Mouse (Mus musculus): ENCODE results near the gene Sirt5.

GRCm38 (mm10) chr13:43443706-43444105 is 78.4 kb downstream of the Sirt5 start:
- no peak for TF ChIP-seq MYOD1 (IDR thresholded peaks at IDR 0.05; ENCODE audit: control insufficient read depth in 1 of 3, insufficient read length in 2 of 3, low read depth in 2 of 3)
- no peak for TF ChIP-seq USF1 (IDR thresholded peaks at IDR 0.05; ENCODE audit: low read depth)
- TF ChIP-seq POLR2A (IDR thresholded peaks at IDR 0.05; ENCODE audit: insufficient read length, low read depth), result no peak
- TF ChIP-seq E2F4 (IDR thresholded peaks at IDR 0.05; ENCODE audit: insufficient read depth), result no peak
- TF ChIP-seq POLR2AphosphoS2 (IDR thresholded peaks at IDR 0.05; ENCODE audit: insufficient read length, low read depth), result no peak
- no peak for TF ChIP-seq TCF12 (IDR thresholded peaks at IDR 0.05; ENCODE audit: insufficient read depth, poor library complexity, severe bottlenecking)
- no peak for TF ChIP-seq MAX (IDR thresholded peaks at IDR 0.05; ENCODE audit: low read depth)
- no peak for TF ChIP-seq SRF (IDR thresholded peaks at IDR 0.05; ENCODE audit: control insufficient read depth, insufficient read length, low read depth)
- no peak for TF ChIP-seq CEBPB (IDR thresholded peaks at IDR 0.05; ENCODE audit: insufficient read depth, poor library complexity, severe bottlenecking)
